Mouse (Mus musculus) erythroblast, embryonic 14.5 days (primary cell): ENCODE measurements around the gene Cyp17a1.

Experiments used
- GATA1 ChIP-seq: IDR thresholded peaks from 2 replicates; pipeline ENCODE4 v1.6.1; 2012; ENCODE audit warnings: low read length, inconsistent platforms, mixed read lengths
- TAL1 ChIP-seq: IDR thresholded peaks from 3 replicates; pipeline ENCODE4 v1.6.1; 2012; ENCODE audit warnings: low read length, inconsistent platforms, mixed read lengths

DNA sequence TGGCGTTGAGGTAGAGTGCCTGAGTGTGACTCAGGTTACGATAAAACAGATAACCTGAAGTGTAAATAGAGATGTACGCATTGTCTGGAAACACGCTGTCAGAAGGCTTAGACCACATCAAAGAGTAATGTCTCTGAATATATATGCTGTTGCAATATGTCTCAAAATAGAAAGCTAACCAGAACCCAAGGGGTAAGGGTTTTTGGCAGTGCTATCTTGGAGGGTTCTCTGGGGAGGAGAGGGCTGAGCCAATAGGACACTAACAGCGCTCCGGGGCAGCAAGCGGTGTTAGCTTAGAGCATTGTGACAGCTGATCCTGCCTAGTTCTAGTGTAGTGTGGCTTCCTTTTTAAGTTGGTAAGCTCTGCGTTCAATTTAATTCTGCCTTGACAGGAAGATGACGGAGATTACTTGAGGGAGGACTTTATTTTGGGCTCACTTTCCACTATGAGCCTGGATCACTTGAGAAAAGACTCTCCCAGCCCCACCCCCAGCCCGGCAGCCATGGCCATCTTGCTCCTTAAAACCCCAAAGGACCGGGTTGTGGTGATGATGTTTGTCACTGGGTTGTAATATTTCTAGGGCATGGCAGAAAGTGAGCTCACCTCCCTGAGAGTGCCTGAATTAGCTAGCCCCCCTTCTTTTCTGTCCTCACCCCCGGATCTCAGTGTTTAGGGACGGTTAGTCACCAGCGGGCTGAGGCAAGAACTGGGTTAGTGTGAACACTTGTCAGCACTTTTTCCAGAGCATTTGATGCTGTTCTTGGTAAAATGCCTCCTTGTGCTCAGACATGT lies 52.8 kb downstream of the Cyp17a1 start:
- TF ChIP-seq GATA1 (no peak), TAL1 (no peak)
